Mouse (Mus musculus) liver, embryonic 14.5 days (tissue): ENCODE data around the gene Pgc.

Source experiments
- CTCF ChIP-seq: IDR thresholded peaks from 2 replicates; pipeline ENCODE4 v1.5.1; 2016; ENCODE audit warnings: antibody characterized with exemption, low read depth, control low read depth
- EP300 ChIP-seq: IDR thresholded peaks from 2 replicates; pipeline ENCODE4 v1.6.1; 2016; ENCODE audit warnings: antibody characterized with exemption, low read depth

DNA sequence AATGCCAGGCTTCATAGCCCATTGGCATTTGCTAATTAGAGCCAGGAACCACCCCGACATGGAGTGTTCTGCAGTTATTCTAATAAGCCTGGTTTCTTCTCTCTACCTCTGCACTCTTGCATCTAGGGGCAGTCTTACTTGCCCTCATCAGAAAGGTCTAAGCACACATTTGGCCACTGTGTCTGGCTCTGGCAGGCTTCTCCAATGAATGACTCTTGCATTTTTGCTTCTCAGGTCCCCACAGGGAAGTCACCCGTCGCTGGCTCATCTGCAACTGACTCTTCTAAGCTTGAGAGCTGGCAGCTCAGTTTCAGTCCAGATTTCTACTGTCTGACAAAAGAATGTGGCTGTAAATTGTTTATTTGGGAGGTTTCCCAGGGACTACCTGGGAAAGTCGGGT, 39.3 kb downstream of the Pgc start:
- TF ChIP-seq CTCF (no peak), EP300 (no peak)
